Mouse (Mus musculus) Patski (cell line): ENCODE results near the gene Ccdc149. TPM values are rescaled to one million over a fixed set of nuclear protein-coding genes. Genes with fewer than 3 reads are reported as not detected.

Source experiments
- ATAC-seq: fragments of 100-300 bp; one replicate; pipeline ENCODE4 v1.8.0; 2021
- CTCF ChIA-PET: fragments of 350-600 bp; sonication (Branson Sonifier 250); formaldehyde crosslinking; loops from one replicate; lab custom pipeline; 2022; ENCODE audit warnings: inconsistent platforms; lab: Charles Lee
- POLR2A ChIA-PET: fragments of 350-600 bp; sonication (Branson Sonifier 250); formaldehyde crosslinking; loops from one replicate; lab custom pipeline; 2022; ENCODE audit warnings: antibody characterized with exemption, inconsistent platforms; lab: Charles Lee
- DNase-seq: peaks from one replicate; pipeline ENCODE4 v3.0.0-alpha.2; 2011; ENCODE audit warnings: low read depth, low spot score
- H3K27me3 ChIP-seq: fragments of 371-371 bp; one replicate; pipeline ENCODE4 v1.5.1; 2021
- CTCF ChIP-seq: fragments of 100-300 bp; IDR thresholded peaks from one replicate; pipeline ENCODE4 v1.5.1; 2021
- in situ Hi-C: fragments of 300-500 bp; cut with MboI; formaldehyde crosslinking; loops from 3 replicates; pipeline ENCODE4 v1.11.1; 2018; ENCODE audit warnings: low pct_unique_long_range_greater_than_20kb, mixed read lengths
- polyA plus RNA-seq: library from polyadenylated mRNA; unstranded; gene quantifications from one replicate; pipeline ENCODE4 v1.2.3, GENCODE M21; 2021

The Ccdc149 gene
- polyA plus RNA-seq, 1 experiment from 2014 or later, result 10.2 TPM

DNA sequence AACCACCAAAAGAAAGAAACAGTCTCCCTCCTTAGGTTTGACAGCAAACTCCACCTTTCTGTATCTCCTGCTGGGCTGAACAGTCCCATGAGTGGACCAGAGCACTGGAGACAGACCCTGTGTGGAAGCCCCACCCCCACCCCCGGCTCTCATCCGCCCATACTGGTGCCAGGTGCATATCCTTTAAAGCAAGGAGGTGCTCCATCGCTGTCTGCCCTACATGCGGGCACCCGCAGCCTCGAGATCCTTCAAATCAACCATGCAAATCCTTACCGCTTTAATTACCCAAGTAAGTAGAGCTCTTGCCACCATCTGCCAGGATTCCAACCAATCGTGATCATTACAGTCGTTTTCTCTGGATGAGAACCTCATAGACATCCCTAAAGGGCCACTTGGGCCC is 20.5 kb downstream of the Ccdc149 start:
- no peaks in the 10 kb centered on the region for H3K27me3 ChIP-seq
- no peak for DNase-seq
- ATAC-seq, result no peak
- POLR2A ChIA-PET, result no interaction called here
- in situ Hi-C loops, result no loop called here
- TF ChIP-seq CTCF, result no peak
- CTCF ChIA-PET, result interaction anchor here (2.2 kb wide), 1 partner anchor 9 kb away, joined by 6 read pairs; no protein-coding TSS in a partner anchor

DNA sequence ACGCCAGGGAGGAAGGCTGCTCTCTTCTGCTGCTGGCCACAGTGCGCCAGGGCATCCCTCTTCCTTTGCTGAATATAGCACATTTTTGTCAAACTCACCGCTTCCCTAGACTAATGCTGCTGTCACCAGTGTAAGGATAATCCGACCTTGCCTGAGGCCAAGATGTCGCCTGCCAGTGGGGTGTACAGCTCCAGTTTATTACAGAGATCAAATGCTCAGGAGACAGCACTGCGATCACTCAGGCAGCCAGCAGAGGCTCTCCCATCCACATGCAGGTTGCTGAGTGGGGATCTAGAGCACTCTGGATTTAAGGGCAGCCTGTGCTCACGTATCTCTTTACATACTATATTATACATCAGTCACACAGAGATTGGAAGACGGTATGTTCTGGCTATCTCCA is 22.1 kb downstream of the Ccdc149 start:
- ChIA-PET POLR2A (interaction anchor here (0.7 kb wide), 1 partner anchor 37 kb away, joined by 3 read pairs; no protein-coding TSS in a partner anchor), CTCF (no interaction called here)
- ATAC-seq (no peak), DNase-seq (no peak)
- TF ChIP-seq CTCF, result no peak
- in situ Hi-C loops, result no loop called here
- no peaks in the 10 kb centered on the region for H3K27me3 ChIP-seq

DNA sequence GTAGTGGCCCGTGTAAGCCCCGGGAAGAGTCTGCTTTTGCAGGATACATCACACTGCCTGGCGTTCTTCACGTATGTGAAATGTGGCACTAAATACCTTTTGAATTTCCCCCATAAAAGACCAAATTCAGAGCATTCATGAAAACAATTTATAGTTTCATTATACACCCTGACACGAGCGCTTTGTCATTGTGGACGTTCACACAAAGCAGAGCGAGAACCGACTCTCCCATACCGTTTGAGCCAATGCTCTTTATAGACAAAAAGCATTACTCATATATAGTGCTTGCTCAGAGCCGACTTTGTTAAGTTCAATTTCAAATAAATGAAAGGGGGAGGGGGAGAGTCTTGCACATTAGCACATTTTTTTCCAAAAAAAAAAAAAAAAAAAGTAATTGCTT is 31.0 kb downstream of the Ccdc149 start:
- H3K27me3 ChIP-seq, result peaks cover 5% of the 10 kb centered on the region
- CTCF ChIA-PET, result no interaction called here
- DNase-seq (no peak), ATAC-seq (no peak)
- in situ Hi-C loops, result no loop called here
- no peak for TF ChIP-seq CTCF
- POLR2A ChIA-PET, result no interaction called here

DNA sequence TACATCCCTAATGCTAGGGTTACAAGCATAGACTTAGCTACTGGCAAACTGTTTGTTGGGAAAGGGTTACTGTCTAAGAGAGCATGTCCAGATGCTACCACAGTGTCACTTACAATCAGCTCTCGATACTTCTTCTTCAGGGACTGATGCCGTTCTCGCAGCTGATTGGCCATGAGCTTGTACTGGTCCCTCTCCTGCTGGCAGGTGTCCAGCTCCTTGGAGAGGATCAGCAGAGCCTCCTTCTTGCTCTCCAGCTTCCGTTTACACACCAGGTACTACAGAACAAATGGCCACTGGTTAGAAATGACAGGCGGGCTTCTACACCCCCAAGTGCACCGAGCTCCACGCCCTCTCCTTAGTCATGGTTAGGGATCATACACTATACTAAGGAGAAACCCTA is 32.4 kb downstream of the Ccdc149 start:
- H3K27me3 ChIP-seq, result peaks cover 5% of the 10 kb centered on the region
- no peak for ATAC-seq
- ChIA-PET CTCF (no interaction called here), POLR2A (no interaction called here)
- in situ Hi-C loops, result no loop called here
- DNase-seq, result no peak
- TF ChIP-seq CTCF, result no peak

DNA sequence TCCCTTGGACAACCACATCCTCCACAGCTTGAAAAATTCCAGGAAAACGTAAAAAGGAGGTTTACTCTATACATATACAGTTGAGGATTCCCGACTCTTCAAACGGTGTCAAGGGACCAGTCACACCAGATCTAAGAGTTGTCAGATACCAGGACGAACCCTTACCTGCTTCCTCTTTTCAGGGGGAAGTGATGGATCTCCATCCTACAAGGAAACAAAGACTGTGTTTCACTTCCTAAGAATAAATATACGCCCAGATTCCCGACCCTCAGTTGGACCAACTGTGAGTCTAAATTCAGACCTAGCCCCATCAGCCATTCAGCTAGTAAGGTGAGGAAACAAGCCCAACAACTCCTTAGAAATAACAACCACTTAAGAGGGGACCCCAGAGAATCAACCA is 35.8 kb downstream of the Ccdc149 start:
- no peak for DNase-seq
- in situ Hi-C loops, result no loop called here
- POLR2A ChIA-PET, result no interaction called here
- CTCF ChIA-PET, result no interaction called here
- ATAC-seq, result no peak
- no peak for TF ChIP-seq CTCF
- H3K27me3 ChIP-seq, result peaks cover 5% of the 10 kb centered on the region

DNA sequence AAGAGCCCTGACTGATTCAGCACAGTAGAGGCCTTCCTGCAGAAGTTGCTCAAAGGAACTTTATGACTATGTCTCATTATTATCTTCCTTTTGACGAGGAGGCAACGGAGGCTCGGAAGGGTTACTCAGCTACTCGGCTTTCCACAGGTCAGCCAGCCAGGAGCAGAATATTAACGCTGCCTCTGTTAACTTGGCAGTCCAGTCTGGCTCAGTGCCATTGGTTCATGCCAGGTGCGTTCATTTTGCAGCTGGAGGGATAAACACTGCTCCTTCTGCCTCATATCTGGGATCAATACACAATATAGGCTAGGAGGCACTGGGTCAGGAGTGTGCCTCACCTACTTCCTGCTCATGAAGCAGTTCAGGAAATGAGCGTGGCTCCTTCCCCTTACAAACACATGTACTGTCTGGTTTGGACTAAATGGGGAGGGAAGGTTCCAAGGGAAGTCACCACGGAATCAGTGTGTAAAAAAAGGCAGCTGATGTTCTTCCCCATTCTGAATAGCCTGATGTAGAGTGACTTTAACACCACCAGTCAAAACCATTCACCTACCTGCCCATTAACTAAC is 40.0 kb downstream of the Ccdc149 start:
- TF ChIP-seq CTCF, result no peak
- ATAC-seq (no peak), DNase-seq (no peak)
- in situ Hi-C loops, result no loop called here
- ChIA-PET CTCF (no interaction called here), POLR2A (interaction anchor here (0.5 kb wide), 1 partner anchor 39 kb away, joined by 3 read pairs; no protein-coding TSS in a partner anchor)
- no peaks in the 10 kb centered on the region for H3K27me3 ChIP-seq

DNA sequence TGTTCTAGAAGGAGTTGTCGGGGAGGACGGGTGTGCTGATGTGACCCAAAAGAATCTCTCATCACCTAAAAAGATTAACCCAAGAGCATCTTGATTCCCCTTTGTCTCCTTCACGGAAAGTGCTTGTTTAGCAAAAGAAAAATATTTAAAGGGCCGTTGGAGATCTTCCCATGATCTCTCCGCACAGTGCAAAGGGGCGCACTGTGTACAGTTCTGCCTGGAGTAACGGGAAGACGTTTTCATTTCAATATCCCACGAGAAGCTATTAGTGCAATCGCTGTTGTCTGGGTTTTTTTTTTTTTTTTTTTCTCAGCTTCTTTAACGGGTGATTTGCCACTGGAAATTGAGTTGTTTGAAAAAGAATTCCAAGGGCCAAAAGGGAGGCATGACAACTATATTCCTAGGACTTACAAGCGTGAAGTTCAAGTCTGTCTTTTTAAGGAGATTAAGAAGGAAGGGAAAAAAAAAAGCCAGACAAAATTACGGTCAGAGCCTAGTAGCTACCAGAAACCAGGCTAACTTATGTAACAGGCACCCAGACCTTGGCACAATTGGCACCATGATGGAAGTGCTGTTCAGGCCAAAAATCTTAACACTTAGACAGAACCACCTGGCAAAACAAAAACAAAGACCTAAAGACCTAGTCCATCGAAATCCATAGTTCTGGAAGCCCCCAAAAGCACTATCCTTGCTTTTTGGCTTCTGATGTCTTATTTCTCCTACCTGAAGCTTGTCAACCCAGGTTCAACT is 41.4 kb downstream of the Ccdc149 start:
- ChIA-PET CTCF (no interaction called here), POLR2A (no interaction called here)
- in situ Hi-C loops, result no loop called here
- no peaks in the 10 kb centered on the region for H3K27me3 ChIP-seq
- no peak for DNase-seq
- no peak for ATAC-seq
- no peak for TF ChIP-seq CTCF

DNA sequence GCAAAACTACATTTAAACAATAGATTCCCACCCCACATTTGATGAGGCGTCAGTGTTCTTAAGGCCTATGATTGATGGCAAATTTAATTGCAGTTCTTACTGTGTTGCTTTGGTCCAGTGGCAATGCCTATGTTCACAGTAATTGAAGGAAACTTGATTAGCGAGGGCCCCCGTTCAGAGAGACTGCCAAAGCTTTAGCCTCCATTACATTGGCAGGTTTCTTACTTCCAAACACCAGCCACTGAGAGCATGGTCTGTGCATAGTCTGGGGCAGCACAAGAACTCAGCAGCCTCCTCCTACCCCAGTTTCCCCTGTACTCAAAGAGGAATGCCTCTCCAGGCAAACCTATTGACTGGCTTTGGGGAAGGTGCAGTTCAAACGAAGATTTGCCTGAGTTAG is 42.7 kb downstream of the Ccdc149 start:
- CTCF ChIA-PET, result no interaction called here
- in situ Hi-C loops, result no loop called here
- POLR2A ChIA-PET, result no interaction called here
- H3K27me3 ChIP-seq, result no peaks in the 10 kb centered on the region
- ATAC-seq, result no peak
- no peak for TF ChIP-seq CTCF
- no peak for DNase-seq

DNA sequence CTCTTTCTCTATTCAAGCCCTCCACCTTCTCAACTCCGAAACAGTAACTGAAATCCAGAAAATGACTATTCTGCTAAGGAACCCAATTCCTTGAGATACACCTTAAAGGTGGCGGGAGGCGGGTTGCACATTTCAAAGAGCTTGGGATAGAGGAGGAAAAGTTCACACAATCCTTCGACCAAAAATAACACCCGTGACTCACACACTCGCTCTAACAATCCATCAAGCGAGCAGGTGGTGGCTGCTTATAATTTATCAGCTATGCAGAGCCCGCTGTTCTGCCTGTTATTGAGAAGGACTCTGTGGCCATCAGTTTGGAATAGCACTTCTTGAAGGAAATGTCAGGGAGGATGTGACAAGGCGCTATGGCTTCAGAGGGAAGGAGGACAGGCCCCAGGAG is 45.5 kb downstream of the Ccdc149 start:
- CTCF ChIA-PET, result interaction anchor here (0.8 to 1.0 kb wide), 2 partner anchors 12 to 51 kb away, joined by 3 to 4 read pairs; no protein-coding TSS in a partner anchor
- in situ Hi-C loops, result no loop called here
- POLR2A ChIA-PET, result no interaction called here
- no peak for TF ChIP-seq CTCF
- ATAC-seq (no peak), DNase-seq (no peak)
- no peaks in the 10 kb centered on the region for H3K27me3 ChIP-seq

DNA sequence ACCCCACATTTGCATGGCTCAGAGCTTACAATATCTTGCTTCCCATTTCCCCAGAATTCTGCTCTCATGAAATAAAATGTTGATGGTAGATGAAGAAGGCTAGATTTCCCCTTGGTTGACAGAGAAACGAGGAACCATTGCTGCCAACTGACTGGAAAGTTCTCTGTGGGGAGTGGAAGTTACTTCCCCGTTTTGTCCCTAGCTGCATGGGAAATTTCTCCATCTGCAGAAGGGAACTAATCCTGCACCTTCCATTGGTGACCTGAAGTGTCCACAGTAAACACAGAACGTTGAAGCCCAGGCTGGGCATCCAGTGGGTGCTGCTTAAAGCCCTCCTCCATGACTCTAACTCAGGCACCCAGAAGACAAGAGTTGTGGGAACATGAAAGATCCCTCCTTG is 47.4 kb downstream of the Ccdc149 start:
- ChIA-PET POLR2A (no interaction called here), CTCF (no interaction called here)
- H3K27me3 ChIP-seq, result no peaks in the 10 kb centered on the region
- in situ Hi-C loops, result no loop called here
- ATAC-seq (no peak), DNase-seq (no peak)
- no peak for TF ChIP-seq CTCF

DNA sequence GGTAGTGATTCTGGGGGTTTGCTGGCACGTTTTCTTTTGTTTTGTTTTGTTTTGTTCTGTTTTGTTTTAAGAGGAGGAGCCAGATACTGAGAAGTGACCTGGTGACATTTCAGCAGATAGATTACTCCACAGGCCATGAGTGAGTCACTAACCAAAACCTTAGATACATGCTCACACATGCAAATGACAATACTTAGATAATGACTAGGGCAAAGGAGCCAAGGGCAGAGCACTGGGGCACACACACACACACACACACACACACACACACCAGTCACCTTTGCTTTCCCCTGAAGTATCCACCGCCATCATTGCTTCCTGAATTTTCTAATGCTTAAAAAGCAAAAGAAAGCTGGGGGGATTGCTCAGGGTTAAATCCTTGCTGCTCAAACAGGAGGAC is 54.8 kb downstream of the Ccdc149 start:
- in situ Hi-C loops, result no loop called here
- no peak for ATAC-seq
- no peak for DNase-seq
- POLR2A ChIA-PET, result no interaction called here
- H3K27me3 ChIP-seq, result no peaks in the 10 kb centered on the region
- no peak for TF ChIP-seq CTCF
- CTCF ChIA-PET, result interaction anchor here (1.6 kb wide), 1 partner anchor 15 kb away, joined by 4 read pairs; no protein-coding TSS in a partner anchor
